Mouse (Mus musculus) heart, embryonic 14.5 days (tissue): ENCODE data around the gene Oma1. TPM values are rescaled to one million over a fixed set of nuclear protein-coding genes. Genes with fewer than 3 reads are reported as not detected.

Experiments
- ATAC-seq: fragments of 200-750 bp; cut with Nextera tagmentation; 2 replicates; pipeline ENCODE4 v1.8.0; 2017; ENCODE audit warnings: low read depth, moderate TSS enrichment; ENCODE audit not compliant: insufficient number of reproducible peaks, insufficient read depth, low FRiP score
- H3K27ac ChIP-seq, 2 experiments: fragments of 200-500 bp in 1 of 2; fragments of 300-500 bp in 1 of 2; sonication (generic) in 1 of 2; replicated peaks in 1 of 2; 2 replicates each; pipeline ENCODE4 v1.5.1; 2012 to 2014; ENCODE audit warnings: low read depth in 2 of 2, low read length in 2 of 2, control low read depth in 1 of 2, mild to moderate bottlenecking in 1 of 2, mixed read lengths in 1 of 2; ENCODE audit not compliant: control insufficient read depth in 1 of 2, insufficient read depth in 1 of 2
- H3K27me3 ChIP-seq: fragments of 300-500 bp; sonication (generic); 2 replicates; pipeline ENCODE4 v1.6.1; 2014; ENCODE audit warnings: mild to moderate bottlenecking, low read length, control low read depth; ENCODE audit not compliant: control insufficient read depth, insufficient read depth
- H3K36me3 ChIP-seq: fragments of 300-500 bp; sonication (generic); 2 replicates; pipeline ENCODE4 v1.6.1; 2014; ENCODE audit warnings: mild to moderate bottlenecking, control low read depth, low read length, mixed read lengths; ENCODE audit not compliant: control insufficient read depth, insufficient read depth
- H3K4me1 ChIP-seq, 2 experiments: fragments of 200-500 bp in 1 of 2; fragments of 300-500 bp in 1 of 2; sonication (generic) in 1 of 2; 2 replicates each; pipeline ENCODE4 v1.6.1; 2012 to 2014; ENCODE audit warnings: low read length in 2 of 2, control low read depth in 1 of 2, mixed read lengths in 1 of 2; ENCODE audit not compliant: control insufficient read depth in 2 of 2, insufficient read depth in 2 of 2
- H3K4me2 ChIP-seq: fragments of 300-500 bp; sonication (generic); 2 replicates; pipeline ENCODE4 v1.6.1; 2014; ENCODE audit warnings: mild to moderate bottlenecking, low read length
- H3K4me3 ChIP-seq, 2 experiments: fragments of 200-500 bp in 1 of 2; fragments of 300-500 bp in 1 of 2; sonication (generic) in 1 of 2; 2 replicates each; pipeline ENCODE4 v1.5.1; 2012 to 2014; ENCODE audit warnings: low read length in 2 of 2, mild to moderate bottlenecking in 2 of 2, control low read depth in 1 of 2, low read depth in 1 of 2, moderate library complexity in 1 of 2; ENCODE audit not compliant: control insufficient read depth in 1 of 2, insufficient read depth in 1 of 2
- H3K9ac ChIP-seq: fragments of 300-500 bp; sonication (generic); 2 replicates; pipeline ENCODE4 v1.6.1; 2014; ENCODE audit warnings: mild to moderate bottlenecking, low read length
- H3K9me3 ChIP-seq: fragments of 300-500 bp; sonication (generic); 2 replicates; pipeline ENCODE4 v1.6.1; 2016; ENCODE audit warnings: low read length, control low read depth; ENCODE audit not compliant: control insufficient read depth
- WGBS: fragments of 180-500 bp; shearing (Covaris S2); extraction: QIAGEN DNeasy Blood & Tissue Kit; methylation state at CpG from one replicate; pipeline ENCODE4 v1.1.7; 2014; 5-methylcytosine and 5-hydroxymethylcytosine counted together
- polyA plus RNA-seq: library from polyadenylated mRNA; unstranded; fragments of >200 nt; fragmentation: Nextera tagmentation; extraction: Ambion mirVana; gene quantifications from 2 replicates; pipeline ENCODE4 v1.2.1, GENCODE M21; 2014

Gene Oma1
- polyA plus RNA-seq, 1 experiment from 2014 or later, result 23.0 TPM

DNA sequence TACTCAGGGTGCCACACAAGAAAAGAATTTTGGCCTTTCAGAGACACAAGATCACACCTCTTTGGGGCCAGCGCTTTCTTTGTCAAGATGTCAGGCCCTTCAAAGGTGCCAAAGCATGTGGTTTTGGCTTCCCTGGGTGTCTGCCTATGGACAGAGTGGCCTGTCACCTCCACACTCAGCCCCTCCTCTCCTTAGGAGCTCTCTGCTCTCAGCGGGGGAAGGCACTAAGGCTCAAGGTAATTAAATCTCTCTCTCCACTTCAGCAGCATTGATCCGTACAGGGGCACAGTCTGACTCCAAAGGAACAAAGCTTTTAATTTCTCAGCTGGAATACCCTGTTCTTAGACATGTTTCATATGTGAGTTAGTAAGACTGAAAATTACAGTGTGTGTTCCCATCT is 76.0 kb downstream of the Oma1 start:
- 31% methylated on average over 3 of the region's 3 CpGs for WGBS
- no peaks in the 10 kb centered on the region for H3K4me1 ChIP-seq

DNA sequence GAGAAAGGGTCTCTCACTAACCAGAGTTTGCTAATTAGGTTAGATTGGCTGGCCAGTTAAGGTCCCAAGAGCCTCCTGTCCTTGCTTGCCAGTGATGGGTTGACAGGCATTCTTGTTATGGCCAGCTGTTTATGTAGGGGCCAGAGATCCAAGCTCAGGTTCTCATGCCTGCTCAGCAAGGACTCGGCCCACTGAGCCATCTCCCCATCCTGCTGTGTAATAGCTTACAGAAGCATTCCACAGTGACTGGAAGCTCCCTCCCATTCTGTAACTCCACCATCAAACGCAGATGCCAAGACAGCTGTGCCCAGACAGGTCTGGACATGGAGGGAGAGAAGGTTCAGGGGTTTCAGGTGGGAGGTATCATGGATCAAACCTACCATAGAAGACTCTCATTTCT is 76.9 kb downstream of the Oma1 start:
- no peaks in the 10 kb centered on the region for H3K9me3 ChIP-seq
- H3K27me3 ChIP-seq, result no peaks in the 10 kb centered on the region
- no peak overlapping the region for H3K4me3 ChIP-seq
- no peak overlapping the region for H3K9ac ChIP-seq
- H3K27ac ChIP-seq, result no peak overlapping the region
- H3K4me1 ChIP-seq, result no peaks in the 10 kb centered on the region
- H3K4me2 ChIP-seq, result no peak overlapping the region
- no peak for ATAC-seq
- no peaks in the 10 kb centered on the region for H3K36me3 ChIP-seq
- WGBS, result 55% methylated on average over 2 of the region's 2 CpGs

More for the DNA sequence above, 76.0 kb downstream of the Oma1 start:
- Histone ChIP-seq H3K27me3 (no peaks in the 10 kb centered on the region), H3K9me3 (no peaks in the 10 kb centered on the region), H3K36me3 (no peaks in the 10 kb centered on the region), H3K4me2 (no peak overlapping the region), H3K9ac (no peak overlapping the region), H3K4me3 (no peak overlapping the region), H3K27ac (no peak overlapping the region)
- ATAC-seq, result no peak

DNA sequence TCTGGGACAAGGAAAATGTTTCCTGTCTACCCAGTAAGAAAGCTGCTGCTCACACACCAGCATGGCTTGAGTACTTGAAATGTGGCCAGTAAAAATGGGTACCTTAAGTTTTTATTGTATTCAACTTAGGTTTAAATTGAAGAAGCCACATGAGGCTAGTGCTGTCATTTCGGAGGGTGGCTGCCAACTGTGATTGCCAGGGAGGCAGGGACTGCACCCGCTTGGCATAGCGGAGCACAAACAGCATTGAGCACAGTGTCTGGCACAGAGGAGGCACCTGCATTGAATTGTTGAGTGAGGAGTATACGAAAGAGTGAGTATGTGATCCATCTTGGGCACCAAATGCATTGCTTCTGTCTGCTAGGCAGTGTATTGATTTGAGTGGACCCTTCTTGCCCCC is 81.5 kb downstream of the Oma1 start:
- no peak for ATAC-seq
- Histone ChIP-seq H3K9me3 (no peaks in the 10 kb centered on the region), H3K4me3 (no peak overlapping the region), H3K27me3 (no peaks in the 10 kb centered on the region), H3K9ac (no peak overlapping the region), H3K27ac (no peak overlapping the region), H3K36me3 (no peaks in the 10 kb centered on the region), H3K4me1 (no peaks in the 10 kb centered on the region), H3K4me2 (no peak overlapping the region)
- WGBS, result 88% methylated on average over 4 of the region's 4 CpGs

DNA sequence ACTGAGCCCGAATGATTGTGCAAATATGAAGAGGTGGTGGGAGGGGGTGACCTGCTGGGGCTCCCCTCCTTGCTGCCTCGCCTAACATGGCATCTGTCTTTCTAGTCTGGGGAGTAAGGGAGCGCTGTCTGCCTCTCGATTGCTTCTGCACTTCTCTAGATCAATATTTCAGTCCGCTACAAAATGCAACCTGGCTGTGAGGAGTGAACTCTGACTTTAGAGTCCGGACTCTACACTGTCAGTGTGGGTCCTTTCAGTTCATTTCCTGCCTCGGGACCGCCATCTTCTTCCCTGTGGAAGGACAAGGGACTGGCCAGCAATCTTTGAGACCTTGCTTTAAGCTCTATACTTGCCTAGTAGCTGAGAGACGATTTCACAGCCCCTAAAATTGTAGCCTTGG is 82.3 kb downstream of the Oma1 start:
- Histone ChIP-seq H3K27ac (no peak overlapping the region), H3K9ac (no peak overlapping the region), H3K9me3 (no peaks in the 10 kb centered on the region), H3K4me1 (no peaks in the 10 kb centered on the region), H3K36me3 (no peaks in the 10 kb centered on the region), H3K4me3 (no peak overlapping the region), H3K27me3 (no peaks in the 10 kb centered on the region), H3K4me2 (no peak overlapping the region)
- no peak for ATAC-seq
- 75% methylated on average over 9 of the region's 9 CpGs for WGBS

DNA sequence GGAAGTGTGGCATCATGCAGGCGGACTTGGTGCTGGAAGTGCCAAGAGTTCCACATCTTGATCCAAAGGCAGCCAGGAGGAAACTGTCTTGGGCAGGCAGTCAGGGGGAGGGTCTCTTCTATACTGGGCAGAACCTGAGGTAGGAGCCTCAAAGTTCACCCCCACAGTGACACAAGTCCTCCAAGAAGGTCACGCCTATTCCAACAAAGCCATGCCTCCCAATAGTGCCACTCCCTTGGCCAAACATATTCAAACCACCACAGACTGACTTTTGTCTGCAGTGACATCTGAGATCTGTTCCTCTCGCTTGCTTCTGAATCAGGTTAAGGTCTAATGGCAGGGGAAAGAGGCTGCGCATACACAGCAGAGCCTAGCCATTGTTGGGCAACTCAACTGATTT is 83.3 kb downstream of the Oma1 start:
- no peak for ATAC-seq
- H3K4me2 ChIP-seq, result no peak overlapping the region
- H3K27me3 ChIP-seq, result no peaks in the 10 kb centered on the region
- H3K36me3 ChIP-seq, result no peaks in the 10 kb centered on the region
- H3K27ac ChIP-seq, result no peak overlapping the region
- H3K4me3 ChIP-seq, result no peak overlapping the region
- H3K4me1 ChIP-seq, result no peaks in the 10 kb centered on the region
- WGBS, result 89% methylated on average over 4 of the region's 4 CpGs
- H3K9me3 ChIP-seq, result no peaks in the 10 kb centered on the region
- H3K9ac ChIP-seq, result no peak overlapping the region

DNA sequence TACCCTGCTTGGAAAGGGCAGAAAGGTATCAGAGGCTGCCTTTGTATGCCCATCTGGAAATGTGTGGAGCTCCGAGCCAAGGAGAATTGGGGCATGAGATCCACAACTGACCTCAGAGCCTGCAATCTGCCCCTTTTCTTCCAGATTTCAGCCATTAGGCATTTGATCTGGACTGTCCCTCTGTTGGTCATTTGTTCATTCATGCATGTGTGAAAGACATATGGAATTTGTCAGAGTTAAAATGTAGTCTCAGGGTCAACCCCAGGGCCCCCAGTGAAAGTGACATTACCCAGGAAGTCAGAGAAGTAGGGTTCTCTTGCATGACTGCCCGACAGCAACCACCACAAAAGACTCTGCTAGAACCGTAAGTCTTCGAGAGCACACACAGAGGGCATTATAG is 89.0 kb downstream of the Oma1 start:
- Histone ChIP-seq H3K36me3 (no peaks in the 10 kb centered on the region), H3K27me3 (no peaks in the 10 kb centered on the region), H3K27ac (no peak overlapping the region), H3K4me2 (no peak overlapping the region), H3K4me3 (no peak overlapping the region), H3K9me3 (no peaks in the 10 kb centered on the region), H3K9ac (no peak overlapping the region), H3K4me1 (no peaks in the 10 kb centered on the region)
- WGBS, result 83% methylated on average over 4 of the region's 4 CpGs
- no peak for ATAC-seq

DNA sequence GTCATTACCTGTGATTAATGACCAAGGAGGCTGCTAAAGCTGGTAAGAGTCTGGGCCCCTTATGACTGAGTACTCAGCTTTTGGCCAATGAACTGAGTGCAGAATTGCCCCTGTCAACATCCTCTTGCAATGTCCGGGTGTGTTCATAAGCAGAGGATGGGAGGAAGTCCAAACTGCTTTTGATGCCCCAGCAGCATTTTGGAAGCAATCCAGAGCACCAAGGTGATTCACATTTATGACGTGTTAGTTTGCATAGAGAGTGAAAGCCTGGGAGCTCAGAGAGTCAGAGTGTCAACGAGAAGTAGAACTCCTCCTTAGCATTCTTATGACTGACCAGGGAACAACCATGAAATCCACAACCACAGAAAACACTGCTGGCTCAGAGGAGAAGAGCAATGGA is 91.7 kb downstream of the Oma1 start:
- 65% methylated on average over 3 of the region's 3 CpGs for WGBS
- Histone ChIP-seq H3K4me2 (no peak overlapping the region), H3K36me3 (no peaks in the 10 kb centered on the region), H3K4me3 (no peak overlapping the region), H3K9me3 (no peaks in the 10 kb centered on the region), H3K27me3 (no peaks in the 10 kb centered on the region), H3K27ac (no peak overlapping the region), H3K9ac (no peak overlapping the region), H3K4me1 (no peaks in the 10 kb centered on the region)
- ATAC-seq, result no peak

DNA sequence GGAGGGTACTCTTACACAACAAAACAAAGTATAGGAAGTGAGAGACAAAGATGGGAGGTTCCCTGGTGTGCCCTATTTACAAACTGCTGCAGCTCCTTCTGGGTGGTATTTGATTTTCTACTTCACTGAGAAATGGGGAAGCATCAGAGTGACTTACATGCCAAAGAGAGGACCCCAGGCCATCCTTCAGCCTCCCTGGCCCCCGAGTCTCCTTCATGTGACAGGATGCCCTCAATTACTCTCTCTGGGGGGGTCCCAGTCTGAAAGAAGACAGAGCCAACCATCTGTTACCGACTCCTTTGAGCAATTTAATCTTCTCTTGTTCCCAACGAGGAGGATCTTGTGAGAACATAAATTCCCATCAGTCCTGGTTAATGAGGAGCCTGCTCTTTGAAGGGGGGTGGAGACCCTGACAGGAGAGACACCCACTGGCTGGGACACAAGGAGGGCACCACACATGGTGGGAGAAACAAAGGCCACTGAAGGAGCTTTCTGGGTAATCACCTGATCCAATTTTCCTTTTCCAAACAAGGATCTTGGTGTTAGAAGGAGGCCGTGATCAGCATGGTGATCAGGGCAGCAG is 96.7 kb downstream of the Oma1 start:
- no peak for ATAC-seq
- WGBS, result 39% methylated on average over 4 of the region's 4 CpGs

More for the DNA sequence above, 96.7 kb downstream of the Oma1 start:
- H3K9me3 ChIP-seq, result no peaks in the 10 kb centered on the region
- no peak overlapping the region for H3K4me2 ChIP-seq
- H3K27ac ChIP-seq, result no peak overlapping the region
- H3K27me3 ChIP-seq, result no peaks in the 10 kb centered on the region
- no peaks in the 10 kb centered on the region for H3K4me1 ChIP-seq
- no peak overlapping the region for H3K4me3 ChIP-seq
- H3K36me3 ChIP-seq, result no peaks in the 10 kb centered on the region
- H3K9ac ChIP-seq, result no peak overlapping the region
